Mouse (Mus musculus) MEL (cell line): ENCODE results near the gene Steap3.

ENCODE experiments used
- CHD2 ChIP-seq: IDR thresholded peaks from 2 replicates; pipeline ENCODE4 v1.6.1; 2011; ENCODE audit warnings: low read length, improper control_type of control experiment
- CTCF ChIP-seq, 3 experiments: IDR thresholded peaks in 2 of 3; conservative IDR thresholded peaks in 1 of 3; 2 replicates each; pipeline ENCODE4 v1.5.1; 2011 to 2012; ENCODE audit warnings: low read length in 3 of 3, low read depth in 2 of 3, mild to moderate bottlenecking in 2 of 3, improper control_type of control experiment in 1 of 3, inconsistent platforms in 1 of 3, mixed read lengths in 1 of 3, moderate library complexity in 1 of 3; ENCODE audit not compliant: control insufficient read depth in 1 of 3, insufficient read depth in 1 of 3, poor library complexity in 1 of 3, severe bottlenecking in 1 of 3
- MAX ChIP-seq: IDR thresholded peaks from 2 replicates; pipeline ENCODE4 v1.6.1; 2011; ENCODE audit warnings: low read length, improper control_type of control experiment
- MYC ChIP-seq: IDR thresholded peaks from 2 replicates; pipeline ENCODE4 v1.6.1; 2011; ENCODE audit warnings: low read depth, mild to moderate bottlenecking, low read length, improper control_type of control experiment, moderate library complexity
- NELFE ChIP-seq: IDR thresholded peaks from 2 replicates; pipeline ENCODE4 v1.6.1; 2011; ENCODE audit warnings: low read depth, low read length, improper control_type of control experiment
- POLR2A ChIP-seq, 2 experiments: IDR thresholded peaks; 2 replicates each; pipeline ENCODE4 v1.6.1; 2011 to 2012; ENCODE audit warnings: low read length in 2 of 2, mild to moderate bottlenecking in 2 of 2, control low read depth in 1 of 2, improper control_type of control experiment in 1 of 2, low read depth in 1 of 2, moderate library complexity in 1 of 2; ENCODE audit not compliant: control insufficient read depth in 1 of 2, insufficient read depth in 1 of 2, poor library complexity in 1 of 2
- POLR2AphosphoS5 ChIP-seq: IDR thresholded peaks from 2 replicates; pipeline ENCODE4 v1.6.1; 2012; ENCODE audit warnings: low read depth, borderline replicate concordance, mild to moderate bottlenecking, inconsistent platforms, low read length, moderate library complexity, mixed read lengths

GRCm38 (mm10) chr1:120266460-120266859 is 6.0 kb downstream of the Steap3 start:
- TF ChIP-seq MYC (no peak), POLR2AphosphoS5 (no peak), CHD2 (no peak), POLR2A (IDR thresholded peaks at IDR 0.05; ENCODE audit: control insufficient read depth in 1 of 2, insufficient read depth in 1 of 2, low read depth in 1 of 2, low read length in 2 of 2, poor library complexity in 1 of 2) (no peak), MAX (no peak), CTCF (IDR thresholded peaks at IDR 0.05 in 2 of 3, conservative IDR thresholded peaks at IDR 0.05 in 1 of 3; ENCODE audit: control insufficient read depth in 1 of 3, insufficient read depth in 1 of 3, low read depth in 2 of 3, low read length in 3 of 3, poor library complexity in 1 of 3, severe bottlenecking in 1 of 3) (no peak), NELFE (no peak)
